Mouse (Mus musculus): Measurements from ENCODE around the gene Slc17a8.
A peak's percentile ranks its signal among the peaks of the same experiment; 100 is the strongest.
"Not testable (repeated sequence)": the region's sequence is repeated elsewhere in the genome, so short reads cannot be mapped to it uniquely, and the experiment has no call there.

Gene Slc17a8

GRCm38 (mm10) chr10:89621129-89621528 lies at the start of gene Slc17a8:
TSS of gene Slc17a8 (minus strand) at chr10:89621253.
- DNase-seq: no peak

- not testable (repeated sequence) for DNase-seq
Measured at GRCm38 (mm10) chr10:89670371-89670770, 49.3 kb upstream of the Slc17a8 start.

- DNase-seq: no peak
Measured at GRCm38 (mm10) chr10:89667571-89667970, 46.5 kb upstream of the Slc17a8 start.

DNA sequence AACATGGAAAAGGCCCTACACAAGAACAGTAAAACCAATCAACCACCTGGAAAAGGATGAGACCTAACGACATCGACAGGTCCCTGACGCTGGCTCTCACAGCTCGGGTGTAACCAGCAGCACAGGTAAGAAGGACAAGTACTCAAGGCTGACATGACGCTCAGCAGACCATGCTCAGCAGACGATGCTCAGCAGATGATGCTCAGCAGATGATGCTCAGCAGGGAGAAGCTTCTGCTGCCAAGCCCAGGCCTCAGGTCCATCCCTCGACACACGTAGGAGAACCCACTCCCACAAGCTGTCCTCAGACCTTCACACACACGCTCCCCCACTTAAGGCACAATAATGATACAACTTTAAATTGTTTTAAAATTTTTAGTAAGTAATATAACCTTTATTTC lies 44.6 kb upstream of the Slc17a8 start:
- peak; percentile 86 to 88 for DNase-seq

- DNase-seq: peak; percentile 35 to 63
Measured at GRCm38 (mm10) chr10:89664977-89665645, 44.1 kb upstream of the Slc17a8 start.

- peak; percentile 76 to 85 for DNase-seq
Measured at GRCm38 (mm10) chr10:89656366-89656765, 35.3 kb upstream of the Slc17a8 start.

DNA sequence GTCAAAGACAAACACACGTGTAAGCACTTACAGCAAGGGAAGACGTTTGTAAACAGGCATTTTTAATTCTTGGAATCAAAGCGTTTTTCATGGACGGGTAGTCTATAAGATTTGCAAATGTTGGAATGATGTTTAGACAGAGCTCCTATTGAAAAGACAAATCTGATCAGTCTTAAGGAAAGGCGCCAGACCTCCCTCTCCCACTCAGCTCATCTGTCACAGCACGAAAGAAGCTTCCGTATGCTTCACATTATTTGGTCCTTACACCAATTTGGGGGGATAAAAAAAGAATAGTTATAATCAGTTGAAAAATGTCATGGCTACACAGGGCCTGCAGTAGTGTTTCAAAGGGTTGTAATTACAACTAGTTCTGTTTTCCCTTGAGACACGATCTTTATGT lies 31.9 kb upstream of the Slc17a8 start:
- DNase-seq: no peak

- DNase-seq: no peak
Measured at GRCm38 (mm10) chr10:89651691-89652090, 30.6 kb upstream of the Slc17a8 start.

DNA sequence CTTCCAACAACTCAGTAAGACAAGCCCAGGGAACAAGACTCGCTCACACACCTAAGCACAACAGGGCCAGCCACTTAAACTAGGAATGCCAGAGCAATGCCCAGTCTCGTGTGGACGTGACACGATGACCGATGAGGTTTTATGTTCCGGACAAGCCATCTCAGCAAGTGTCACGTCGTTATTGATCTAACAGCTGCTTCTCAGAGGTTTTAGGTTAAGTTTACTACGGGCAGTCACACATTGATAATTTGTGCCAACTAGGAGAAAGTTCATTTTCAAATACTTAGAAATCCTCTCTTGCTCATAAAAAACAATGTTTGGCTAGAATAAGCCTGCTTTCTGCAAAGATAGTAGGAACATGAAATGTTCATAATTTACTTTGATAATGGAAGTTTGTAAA lies 25.9 kb upstream of the Slc17a8 start:
- DNase-seq: no peak

- DNase-seq: no peak
Measured at GRCm38 (mm10) chr10:89637001-89637400, 15.9 kb upstream of the Slc17a8 start.

DNA sequence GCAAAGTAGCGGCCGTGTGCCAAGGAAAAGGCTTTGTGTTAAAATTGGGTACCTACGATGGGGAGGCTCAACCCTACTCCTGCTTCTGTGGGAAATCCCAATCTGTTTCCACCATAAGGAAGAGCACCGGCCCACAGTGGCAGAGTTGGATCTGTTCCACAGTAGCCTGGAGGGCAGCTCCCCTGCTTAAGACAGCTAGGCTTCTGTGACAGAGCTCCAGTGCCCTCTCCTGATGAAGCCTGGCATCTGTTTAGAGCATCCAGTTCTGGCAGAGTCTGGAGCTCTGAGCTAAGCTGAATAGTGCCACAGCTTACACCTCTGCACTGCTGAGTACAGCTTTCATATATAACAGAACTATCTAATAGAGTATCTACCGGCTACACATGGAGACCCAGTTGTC lies 14.0 kb upstream of the Slc17a8 start:
- peak; percentile 53 to 73 for DNase-seq

DNA sequence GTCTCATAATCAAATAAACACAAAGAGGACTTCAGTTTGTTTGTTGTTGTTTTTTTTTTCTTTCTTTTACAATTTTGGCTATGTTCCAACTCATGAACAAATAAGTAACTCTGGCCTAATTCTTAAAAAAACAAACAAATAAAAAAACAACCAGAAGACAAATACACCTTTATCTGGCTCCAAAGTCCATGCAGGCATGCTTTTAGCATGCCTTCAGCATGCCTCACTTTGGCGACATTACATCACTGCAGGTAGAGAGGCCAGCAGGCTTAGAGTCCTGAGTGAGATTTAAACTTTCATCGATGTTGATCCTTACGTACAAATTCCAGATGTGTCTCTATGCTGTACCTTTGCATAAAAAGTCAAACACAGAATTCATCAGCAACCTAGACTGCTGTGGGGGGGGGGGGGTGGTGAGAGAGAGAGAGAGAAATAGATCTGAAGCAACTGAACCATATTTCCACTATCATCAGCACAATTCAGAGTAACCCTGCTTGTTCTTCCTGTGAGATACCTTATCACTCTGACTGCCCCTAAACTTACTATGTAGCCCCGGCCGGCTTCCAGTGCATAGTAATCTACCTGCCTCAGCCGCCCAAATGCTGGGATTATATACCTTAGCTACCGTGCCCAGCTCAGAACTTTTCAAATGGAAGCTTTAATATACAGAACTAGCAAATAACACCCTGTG lies 12.8 kb upstream of the Slc17a8 start:
- no peak for DNase-seq

DNA sequence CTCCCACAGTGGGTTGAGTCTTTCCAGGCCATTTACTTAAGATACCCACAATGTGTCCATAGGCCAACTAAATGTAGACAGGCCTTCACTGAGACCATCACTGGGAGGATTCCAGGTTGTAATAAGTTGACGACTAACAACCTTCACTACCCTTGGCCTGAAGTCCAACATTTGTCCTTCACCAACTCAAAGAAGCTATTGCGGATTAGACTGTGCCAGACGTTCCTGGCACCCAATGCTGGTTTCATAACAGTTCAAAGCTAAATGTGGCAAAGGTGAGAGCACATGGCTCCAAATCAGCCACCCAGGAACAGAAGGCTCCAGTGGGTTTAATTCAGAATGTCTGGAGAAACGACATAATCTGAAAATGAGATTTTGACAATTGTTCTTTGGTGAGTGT lies 12.1 kb upstream of the Slc17a8 start:
- no peak for DNase-seq

- no peak for DNase-seq
Measured at GRCm38 (mm10) chr10:89631831-89632230, 10.8 kb upstream of the Slc17a8 start.

- no peak for DNase-seq
Measured at GRCm38 (mm10) chr10:89630564-89630963, 9.5 kb upstream of the Slc17a8 start.

- peak in 1 of 2 experiments; percentile 63 for DNase-seq
Measured at GRCm38 (mm10) chr10:89630052-89630451, 9.0 kb upstream of the Slc17a8 start.

GRCm38 (mm10) chr10:89626714-89627113 lies 5.7 kb upstream of the Slc17a8 start:
- DNase-seq: no peak

DNA sequence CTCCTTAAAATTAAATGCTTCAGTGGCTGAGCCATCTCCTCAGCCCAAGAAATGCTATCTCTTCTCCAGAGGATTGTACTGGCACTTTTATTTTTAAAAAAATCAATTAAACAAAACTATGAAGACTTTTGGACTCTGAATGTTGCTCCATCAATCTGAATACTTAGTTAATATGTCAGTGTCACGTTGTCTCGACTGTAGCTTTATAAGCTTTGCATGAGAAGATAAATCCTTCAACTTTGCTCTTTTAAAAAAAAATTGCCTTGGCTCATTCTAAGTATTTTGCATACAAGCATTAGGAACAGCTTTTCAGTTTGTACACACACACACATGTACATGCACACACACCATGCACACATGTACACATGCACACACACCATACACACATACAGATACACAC lies 3.1 kb upstream of the Slc17a8 start:
- no peak for DNase-seq

GRCm38 (mm10) chr10:89599311-89599710 lies 21.7 kb downstream of the Slc17a8 start:
- DNase-seq: no peak

GRCm38 (mm10) chr10:89597275-89597674 lies 23.8 kb downstream of the Slc17a8 start:
- DNase-seq: no peak

GRCm38 (mm10) chr10:89595935-89596334 lies 25.1 kb downstream of the Slc17a8 start:
- DNase-seq: no peak

GRCm38 (mm10) chr10:89595514-89595913 lies 25.5 kb downstream of the Slc17a8 start:
- DNase-seq: no peak

- DNase-seq: no peak
Measured at GRCm38 (mm10) chr10:89594309-89594708, 26.7 kb downstream of the Slc17a8 start.

- no peak for DNase-seq
Measured at GRCm38 (mm10) chr10:89592797-89593196, 28.3 kb downstream of the Slc17a8 start.

- no peak for DNase-seq
Measured at GRCm38 (mm10) chr10:89589877-89590276, 31.2 kb downstream of the Slc17a8 start.
